Mouse (Mus musculus) Muller cell, postnatal 12 days (primary cell): ENCODE data around the gene Tsc1.

ENCODE experiments used
- DNase-seq: peaks from one replicate; pipeline ENCODE4 v3.0.0-alpha.2; 2015; ENCODE audit errors: inconsistent ontology term

Tsc1 gene

DNA sequence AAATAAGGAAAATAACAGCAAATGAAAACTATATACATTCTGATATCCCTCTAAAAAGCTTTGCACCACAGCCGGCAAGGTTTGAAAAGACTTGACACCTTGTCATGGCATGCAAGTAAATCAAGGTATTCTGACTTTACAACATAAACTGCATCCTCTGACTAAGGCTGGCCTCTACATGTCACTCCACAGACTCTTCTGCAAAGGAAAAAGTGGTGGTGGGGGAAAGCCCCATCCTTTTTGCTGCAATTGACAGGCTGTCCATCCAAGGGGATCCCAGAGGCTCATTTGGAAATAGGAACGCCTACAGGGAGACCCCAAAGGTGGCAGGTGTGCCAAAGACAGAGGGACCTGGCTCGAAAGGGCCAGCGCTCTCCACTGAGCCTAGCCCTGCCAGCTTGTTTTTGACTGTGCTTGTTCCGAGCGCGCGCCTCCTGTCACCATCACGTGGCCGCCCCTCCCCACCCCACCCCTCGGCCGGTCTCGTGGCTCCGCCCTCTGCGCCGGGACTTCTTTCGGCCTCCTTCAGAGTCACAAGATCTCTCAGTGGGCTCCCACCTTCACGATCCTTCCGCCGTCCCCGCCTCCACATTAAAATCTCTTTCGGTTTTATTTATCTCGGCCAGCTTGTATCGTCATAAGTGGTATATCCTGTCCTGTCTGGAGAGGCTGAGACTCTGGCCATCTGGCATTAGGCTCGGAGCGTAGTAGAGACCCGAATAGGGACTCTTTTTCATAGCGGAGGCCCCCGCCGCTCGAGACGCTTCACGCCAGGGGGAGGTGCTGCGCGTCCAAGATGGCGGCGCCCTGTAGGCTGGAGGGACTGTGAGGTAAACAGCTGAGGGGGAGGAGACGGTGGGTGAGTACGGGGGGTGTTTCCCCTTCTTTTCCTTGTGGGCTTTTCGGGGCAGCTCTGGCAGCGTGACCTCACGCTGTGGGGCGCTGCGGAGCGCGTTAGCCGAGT, at the start of gene Tsc1:
TSS of gene Tsc1 (plus strand) at position 768 of the 964 bp plus-strand sequence.
- DNase-seq = peak; percentile 99

DNA sequence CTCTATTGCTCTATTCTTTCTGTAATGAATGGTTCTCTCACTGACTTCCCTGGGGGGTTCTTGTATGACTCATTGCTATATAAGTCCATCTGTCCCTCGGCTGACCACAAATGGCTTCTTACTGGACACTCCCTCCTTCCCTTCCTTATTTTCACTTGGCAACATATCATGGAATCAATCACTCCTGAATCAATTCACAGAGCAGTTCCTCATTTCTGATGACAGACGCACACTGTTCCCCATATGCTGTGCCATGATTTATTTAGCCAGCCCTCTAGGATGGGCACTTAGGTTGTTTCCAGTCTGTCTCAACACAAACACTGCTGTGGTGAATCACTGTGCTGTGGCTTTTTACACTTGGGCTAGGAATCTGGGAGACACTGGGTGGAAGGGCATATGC, 49.5 kb upstream of the Tsc1 start:
- DNase-seq = peak; percentile 86

DNA sequence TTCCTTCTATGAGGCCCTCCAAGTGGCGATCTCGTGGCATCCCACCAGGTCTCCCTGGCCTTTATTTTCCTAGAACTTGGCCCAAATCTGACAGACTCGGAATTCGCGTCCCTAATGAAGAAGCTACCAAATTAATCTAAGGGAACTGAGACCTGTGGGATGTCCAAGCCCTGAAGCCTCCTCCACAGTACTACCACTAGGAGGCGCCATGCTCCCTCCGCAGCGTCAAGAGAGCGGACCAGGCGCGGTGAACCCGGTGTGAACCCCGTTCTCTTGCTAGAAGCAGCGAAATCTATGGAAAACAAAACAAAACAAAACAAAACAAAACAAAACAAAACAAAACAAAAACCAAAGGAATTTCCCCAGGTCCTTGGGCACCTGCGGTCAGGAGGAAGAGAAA, 48.2 kb upstream of the Tsc1 start:
- DNase-seq = peak; percentile 50

DNA sequence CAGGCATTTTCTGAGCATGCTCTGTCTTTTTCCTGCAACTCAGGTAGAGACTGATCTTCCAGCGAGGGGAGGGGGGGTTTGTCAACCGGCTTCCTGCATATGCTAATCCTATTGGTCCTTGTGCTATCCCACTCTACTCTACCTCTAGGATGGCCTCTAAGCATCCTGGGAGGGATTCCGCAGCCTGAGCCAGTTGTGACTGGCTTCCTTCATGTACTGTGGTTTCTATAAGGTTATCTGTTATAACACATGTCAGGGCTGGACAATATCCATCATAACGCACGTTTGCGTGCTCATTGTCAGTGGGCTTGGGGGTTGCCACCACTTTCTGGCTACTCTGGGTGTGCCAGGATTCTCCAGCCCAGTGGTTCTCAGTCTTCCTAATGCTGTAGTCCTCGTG, 45.0 kb upstream of the Tsc1 start:
- DNase-seq = no peak

DNA sequence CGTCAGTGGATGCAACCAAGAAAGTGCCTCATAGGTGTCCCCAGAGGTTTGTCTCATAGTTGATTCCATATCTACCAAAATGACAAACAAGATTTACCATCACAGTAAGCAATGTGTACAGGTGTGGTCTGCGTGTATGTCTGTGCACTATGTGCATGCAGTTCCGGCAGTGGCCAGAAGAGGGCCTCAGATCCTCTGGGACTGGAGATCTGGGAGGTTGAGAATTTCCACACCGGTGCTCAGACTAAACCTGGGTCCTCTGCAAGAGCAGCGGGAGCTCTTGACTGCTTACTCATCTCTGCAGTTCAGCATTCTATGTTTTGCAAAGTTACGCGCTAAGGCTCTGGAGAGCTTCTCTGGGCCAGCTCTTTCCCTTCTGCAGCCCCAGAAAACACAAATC, 44.0 kb upstream of the Tsc1 start:
- DNase-seq = no peak

DNA sequence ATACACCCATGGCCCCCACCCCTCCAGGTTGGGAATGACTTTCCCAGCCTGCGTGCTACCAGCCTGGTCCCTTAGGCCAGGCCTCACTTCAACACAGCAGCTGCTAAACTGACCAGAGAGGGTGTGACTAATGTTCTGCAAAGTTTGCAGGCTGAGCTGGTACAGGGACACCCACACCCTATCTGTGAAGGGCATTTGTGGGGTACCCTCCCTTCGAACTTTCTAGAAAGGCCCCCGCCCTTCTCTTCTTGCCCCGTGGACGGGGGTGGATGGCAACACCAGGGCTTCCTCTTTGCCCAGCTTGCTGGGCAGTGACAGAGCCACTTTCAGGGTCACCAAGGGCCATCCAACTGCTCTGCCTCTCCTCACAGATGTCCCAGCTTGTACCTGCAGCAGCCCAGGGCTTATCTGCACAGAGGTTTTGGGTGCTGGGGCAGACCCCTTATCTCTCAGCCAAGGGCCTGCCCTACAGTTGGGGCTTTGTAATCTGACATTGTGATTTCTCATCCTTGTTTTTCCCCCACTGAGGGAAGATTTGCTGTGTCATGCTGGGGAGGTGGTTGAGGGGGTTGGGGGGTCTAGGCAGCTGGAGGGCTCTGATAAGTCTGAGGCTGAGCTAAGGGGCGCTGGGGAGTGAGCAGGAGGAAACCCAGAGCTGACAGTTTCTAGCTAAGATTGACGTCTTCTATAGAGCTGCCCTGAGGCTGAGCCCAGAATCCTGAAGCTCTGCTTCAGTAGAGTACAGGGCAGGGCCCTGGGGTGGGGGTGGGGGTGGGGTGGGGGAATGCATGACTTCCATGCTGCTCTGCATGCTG, 43.1 kb upstream of the Tsc1 start:
- DNase-seq = no peak

DNA sequence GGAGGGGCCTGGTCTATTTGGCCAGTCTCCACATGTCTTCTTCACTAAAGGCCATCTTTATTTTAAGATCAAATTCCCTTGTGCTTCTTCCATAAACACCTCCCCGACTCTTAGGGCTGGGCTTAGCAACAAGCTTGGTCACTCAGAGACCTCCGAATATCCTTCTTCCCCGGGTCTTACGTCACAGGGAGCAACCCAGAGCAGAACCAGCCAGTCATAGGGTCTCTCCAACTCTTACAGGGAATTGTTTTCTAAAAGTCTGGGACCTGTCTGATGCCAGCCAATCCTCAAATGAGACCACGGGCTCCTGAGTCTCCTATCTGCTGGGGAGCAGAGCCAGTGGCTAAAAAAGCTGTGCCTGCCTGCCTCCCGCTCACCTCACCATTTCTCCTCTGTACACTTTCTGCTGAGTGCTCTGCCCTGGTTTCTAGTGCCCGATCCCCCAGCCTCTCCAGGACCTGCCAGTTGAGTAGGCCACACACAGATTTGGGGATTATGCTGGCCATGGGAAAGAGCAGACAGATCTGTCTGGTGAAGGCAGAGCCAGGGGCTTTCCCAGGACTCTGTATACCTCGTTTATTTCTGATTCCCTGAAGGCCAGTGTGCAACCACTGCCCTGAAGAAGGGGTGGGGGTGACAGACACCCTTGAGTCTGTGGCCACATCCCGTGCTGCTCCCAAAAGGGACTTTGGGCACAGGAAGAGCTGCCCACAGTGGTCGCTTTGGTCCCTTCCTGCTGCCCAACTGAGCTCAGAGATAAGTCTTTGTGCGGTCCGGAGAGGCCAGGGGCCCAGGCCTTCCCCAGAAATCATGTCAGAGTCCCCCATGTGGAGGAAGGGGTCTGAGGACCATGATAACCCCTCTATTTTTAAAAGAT, 42.1 kb upstream of the Tsc1 start:
- DNase-seq = no peak

DNA sequence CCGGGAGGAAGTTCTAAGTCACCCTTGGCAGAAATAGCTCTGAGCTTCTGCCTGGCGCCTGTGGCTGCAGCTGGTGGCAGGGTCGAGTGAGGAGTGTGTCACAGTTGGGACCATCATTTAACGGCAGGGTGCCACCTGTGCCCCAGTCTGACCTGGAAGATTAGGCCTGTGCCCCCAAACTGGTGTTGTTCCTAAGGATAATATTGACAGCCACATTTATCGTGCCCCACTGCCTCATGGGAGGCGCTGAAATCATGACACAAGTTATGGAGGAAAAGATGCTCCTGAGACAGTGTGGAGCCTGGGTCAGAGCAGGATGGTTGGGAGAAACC, 41.5 kb upstream of the Tsc1 start:
- no peak for DNase-seq

DNA sequence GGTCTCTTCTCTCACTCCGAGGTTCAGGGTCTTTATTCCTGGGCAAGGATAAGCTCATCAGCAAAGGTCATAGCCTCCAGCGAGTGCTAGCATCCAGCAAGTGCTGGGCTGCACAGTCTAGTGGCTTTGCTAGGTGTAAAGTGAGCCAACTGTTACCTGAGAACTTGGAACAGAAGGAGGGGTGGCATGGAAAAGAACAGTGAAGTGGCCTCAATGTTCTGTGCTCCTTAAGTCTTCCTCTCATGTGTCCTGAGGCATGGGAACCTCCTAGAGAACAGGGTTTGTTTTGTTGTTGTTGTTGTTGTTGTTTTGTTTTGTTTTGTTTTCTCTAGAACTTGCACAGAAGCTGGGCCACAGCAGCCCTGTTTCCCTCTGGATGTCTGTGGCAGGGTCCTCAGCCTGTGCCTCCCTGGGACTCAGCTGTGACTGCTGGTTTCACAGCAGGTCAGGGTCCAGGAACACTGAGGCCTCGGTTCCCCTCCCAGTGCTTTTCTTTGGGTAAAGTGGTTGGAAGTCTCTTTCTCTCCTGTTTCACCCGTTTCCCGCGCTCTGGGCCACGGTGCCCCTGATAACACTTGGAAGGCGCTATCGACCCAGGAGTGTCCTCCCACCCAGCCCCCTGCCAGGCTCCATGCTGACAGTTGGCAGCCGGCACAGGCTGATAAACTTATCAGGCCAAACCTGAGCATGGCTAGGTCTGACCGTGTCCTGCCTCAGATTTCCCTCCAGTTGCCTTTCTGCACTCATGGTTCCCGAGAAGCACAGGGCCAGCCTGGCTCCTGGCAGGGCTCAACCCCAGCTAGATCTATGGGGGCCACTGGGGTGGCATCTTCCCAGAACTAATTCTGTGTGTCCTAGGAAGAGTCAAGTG, 39.1 kb upstream of the Tsc1 start:
- DNase-seq = no peak

DNA sequence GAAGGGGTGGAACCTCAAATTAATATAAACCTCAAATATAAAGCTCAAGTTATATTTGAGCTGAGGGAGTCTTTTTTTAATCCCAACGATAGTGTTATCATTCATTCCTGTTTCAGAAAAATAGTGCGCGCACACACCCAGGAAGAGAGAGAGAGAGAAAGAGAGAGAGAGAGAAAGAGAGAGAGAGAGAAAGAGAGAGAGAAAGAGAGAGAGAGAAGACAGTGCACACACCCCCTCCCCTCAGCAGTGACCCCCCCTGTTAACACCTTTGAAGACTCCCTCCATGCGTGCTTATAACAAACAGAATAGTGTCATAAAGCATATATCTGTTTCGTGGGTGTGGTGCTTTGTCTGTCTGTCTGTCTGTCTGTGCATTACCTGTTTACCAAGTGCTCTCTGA, 37.5 kb upstream of the Tsc1 start:
- DNase-seq = no peak

DNA sequence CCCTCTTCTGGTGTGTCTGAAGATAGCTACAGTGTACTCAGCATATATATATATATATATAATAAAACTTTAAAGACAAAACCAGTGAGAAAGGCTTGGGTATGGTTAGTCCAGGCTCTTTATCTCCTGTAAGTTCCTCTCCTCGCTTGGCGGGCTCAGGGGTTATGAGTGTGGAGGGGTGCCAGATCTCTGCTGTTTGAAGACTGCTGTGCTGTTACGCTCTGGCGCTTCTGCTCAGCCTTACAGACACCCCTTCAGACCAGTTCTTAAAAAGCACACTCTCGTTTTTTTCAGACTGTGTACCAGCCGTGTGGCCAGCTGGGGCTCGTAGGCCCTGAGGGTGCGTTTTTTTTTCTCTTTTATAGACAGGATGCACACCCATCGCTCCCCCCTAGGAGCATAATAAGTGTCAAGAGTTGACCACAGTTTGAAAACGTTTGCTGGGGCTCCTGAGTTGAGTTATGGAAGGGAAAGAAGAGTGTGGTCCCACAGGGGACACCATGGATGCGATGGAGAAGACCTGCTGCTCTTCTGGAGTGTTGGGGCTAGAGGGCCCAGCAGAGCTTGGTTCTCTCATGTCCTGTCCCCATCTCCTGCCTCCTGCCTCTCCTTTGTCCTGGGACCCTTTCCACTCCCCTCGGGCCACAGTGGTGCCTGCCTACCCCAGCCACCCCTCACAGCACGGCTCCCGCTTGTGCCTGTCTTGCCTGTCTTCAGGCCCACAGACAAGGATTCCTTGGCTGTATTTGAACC, 35.1 kb upstream of the Tsc1 start:
- no peak for DNase-seq

DNA sequence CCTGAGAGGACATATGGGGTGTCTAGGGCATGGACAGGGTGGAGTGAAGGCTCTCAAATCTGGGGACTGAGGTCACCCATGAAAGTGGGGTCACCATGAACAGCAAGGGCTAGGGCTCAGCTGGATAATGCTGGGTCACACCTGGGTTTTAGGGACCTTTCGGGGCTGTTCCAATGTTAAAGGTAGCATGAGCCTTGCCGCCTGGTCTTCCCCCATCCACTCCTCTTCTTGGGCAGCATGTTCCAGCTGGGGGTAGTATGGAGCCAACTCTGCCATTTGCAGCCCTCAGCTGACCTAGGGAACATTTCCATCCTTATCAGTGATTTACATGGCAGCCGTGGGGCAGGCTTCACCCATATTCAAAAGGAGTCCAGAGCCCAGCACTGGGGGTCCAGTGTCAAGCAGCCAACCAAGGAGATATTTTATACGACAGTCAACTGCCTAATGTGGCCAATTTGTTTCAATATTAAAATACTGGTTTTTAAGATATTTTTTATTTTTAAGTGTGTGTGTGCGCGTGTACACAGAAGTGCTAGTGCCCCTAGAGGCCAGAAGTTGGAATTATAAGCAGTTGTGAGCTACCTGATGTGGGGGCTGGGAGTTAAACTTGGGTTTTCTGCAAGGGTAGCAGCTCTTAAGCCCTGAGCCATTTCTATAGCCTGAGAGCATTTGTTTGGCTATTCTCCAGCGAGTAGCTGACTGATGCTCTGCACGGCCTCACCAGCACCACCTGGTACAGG, 34.3 kb upstream of the Tsc1 start:
- no peak for DNase-seq

DNA sequence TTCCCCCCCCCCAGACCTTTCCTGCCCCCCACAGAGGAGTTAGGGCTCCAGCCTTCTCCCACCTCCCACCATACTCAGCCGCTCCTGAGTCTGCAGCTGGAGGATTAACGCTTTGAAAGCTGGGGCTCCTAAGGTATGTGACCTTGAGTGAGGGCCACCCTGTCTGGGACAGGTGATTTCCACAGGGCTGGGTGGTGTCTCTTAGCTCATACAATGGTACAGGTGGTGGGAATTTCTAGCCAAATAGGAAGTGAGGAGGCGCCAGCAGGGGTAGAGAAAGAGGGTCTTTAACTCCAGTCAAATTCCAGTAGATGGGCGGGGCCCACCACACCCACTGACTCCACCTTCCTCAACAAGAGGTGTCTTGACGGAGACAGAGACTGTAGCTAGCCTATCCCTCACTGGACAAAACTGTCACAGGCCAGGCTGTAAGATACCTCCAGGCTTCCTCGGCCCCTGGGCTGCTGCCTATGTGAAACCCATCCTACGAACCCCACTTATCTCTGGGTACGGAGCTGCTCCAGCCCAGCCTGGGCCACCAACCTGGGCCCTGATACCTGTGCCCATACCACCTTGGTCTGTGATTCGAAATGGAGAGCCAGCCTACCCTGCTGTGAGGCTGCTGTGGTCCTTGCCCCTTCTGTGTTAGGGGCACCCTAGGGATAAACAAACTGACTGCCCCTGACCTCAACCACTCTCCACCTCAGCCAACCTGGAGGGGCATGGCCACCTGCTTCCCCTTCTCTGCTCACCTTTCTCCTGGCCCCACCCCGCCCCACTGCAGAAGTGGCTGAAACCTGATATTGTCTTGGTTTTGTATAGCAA, 33.5 kb upstream of the Tsc1 start:
- no peak for DNase-seq

DNA sequence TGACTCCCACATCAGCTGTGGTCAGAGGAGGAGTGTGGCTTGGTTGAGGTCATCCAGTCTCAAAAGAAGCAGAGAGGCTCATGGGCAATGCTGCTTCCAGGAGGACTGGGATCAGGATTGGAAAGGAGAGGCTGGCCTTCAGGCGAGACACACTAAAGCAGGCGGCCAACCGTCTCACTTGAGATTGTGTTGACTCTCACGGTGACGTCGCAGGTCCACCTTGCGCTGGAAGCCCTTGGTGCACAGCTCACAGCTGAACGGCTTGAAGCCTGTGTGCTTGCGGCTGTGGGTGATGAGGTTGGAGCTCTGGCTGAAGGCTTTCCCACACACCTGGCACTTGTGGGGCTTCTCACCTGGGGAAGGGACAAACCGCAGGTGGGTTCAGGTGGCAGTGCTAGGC, 31.2 kb upstream of the Tsc1 start:
- no peak for DNase-seq

DNA sequence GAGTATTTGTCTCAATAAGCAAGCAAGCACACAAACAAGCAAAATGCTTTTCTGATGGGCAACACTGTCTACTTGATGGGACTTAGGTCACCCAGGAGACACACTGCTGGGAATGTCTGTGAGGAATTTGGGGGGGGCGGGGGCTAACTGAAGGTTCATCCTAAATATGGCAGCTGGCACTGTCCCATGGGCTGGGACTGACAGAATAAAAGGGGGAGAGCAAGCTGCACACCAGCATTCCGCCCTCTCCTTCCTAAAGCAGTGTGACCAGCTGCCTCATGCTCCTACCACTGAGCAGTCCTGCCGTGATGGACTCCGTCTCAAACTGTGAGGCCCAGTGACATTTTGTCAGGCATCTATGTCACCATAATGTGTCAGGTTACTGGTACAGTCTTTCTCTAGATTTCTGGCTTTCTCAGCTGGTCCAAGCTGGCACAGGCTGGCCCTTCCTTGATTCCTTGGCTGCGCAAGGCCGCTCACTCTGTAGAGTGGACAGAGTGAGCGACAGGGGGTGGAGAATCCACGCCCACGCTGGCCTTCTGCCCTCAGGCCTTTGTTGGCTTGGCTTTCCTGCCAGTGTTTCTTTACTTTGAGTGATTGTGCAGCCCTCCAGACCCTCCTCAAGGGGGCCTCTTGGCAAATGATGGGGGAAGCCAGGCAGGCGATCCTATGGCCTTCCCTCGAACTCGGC, 30.2 kb upstream of the Tsc1 start:
- DNase-seq = no peak

DNA sequence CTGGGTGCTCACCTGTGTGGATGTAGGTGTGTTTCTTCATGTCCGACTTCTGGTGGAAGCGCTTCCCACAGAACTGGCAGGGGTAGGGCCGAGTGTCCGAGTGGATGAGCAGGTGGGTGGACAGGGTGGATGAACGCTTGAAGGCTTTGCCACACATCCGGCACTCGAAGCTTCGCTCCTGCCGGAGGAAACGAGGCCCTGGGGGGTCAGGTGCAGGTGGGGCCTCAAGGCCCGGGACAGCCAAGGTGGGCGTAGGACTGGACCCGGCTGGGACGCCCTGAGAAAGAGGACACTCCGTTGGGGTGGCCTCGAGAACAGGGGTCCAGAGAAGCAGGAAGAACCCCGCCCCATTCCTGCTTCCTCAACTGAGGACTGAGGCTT, 29.6 kb upstream of the Tsc1 start:
- no peak for DNase-seq

DNA sequence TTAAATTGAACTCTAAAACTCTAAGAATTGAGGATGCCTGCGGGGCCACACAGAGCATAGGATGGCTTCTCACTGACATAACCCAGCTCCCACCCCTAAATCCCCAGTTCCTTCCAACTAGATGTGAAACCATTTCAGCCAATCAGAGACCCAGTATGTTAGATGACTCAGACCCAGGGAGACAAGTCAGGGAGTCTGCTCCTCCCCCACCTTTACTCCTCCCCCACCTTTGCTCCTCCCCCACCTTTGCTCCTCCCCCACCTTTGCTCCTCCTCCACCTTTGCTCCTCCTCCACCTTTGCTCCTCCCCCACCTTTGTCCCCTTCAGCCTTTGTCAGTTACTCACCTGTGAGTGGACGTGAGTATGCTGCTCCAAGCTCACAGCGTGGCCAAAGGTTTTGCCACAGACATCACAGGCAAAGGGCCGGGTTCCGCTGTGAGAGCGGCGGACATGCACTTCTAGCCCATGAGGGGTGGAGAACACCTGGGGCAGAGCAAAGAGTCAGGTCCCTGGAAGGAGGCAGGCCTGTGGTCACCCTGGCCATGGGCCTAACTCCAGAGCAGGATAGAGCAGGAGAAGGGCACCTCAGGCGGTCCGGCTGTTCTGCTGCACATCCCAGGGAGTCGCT, 28.5 kb upstream of the Tsc1 start:
- DNase-seq = no peak

DNA sequence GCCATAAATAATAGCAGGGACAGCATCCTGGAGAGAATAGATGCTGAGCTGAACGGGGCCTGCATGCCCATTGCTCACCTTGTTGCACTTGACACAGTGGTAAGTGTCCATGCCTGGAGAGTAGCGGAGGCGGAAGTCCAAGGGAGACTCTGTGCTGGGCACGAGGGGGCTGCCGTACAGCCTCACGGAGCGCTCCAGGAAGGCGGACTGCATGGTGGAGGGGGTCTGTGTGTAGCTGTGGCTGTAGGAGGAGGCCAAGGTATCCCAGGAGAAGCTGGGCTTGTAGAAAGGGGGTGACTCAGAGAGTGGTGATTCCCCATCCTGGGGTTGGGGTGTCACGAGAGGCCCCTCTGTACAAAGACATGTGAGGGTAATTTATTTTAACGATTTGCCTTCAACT, 27.4 kb upstream of the Tsc1 start:
- DNase-seq = no peak
